Mouse (Mus musculus) adrenal gland, postnatal 25 days (tissue): ENCODE measurements around the gene Bloc1s6. TPM values are rescaled to one million over a fixed set of nuclear protein-coding genes. Genes with fewer than 3 reads are reported as not detected.

ENCODE experiments used
- DNase-seq: peaks from one replicate; pipeline ENCODE4 v3.0.0; 2021; ENCODE audit warnings: mixed read lengths
- total RNA-seq: library from RNA; stranded (reverse); gene quantifications from 2 replicates; pipeline ENCODE4 v1.2.3, GENCODE M21; 2021

The Bloc1s6 gene
- total RNA-seq, 1 experiment from 2014 or later: 38.4 TPM

DNA sequence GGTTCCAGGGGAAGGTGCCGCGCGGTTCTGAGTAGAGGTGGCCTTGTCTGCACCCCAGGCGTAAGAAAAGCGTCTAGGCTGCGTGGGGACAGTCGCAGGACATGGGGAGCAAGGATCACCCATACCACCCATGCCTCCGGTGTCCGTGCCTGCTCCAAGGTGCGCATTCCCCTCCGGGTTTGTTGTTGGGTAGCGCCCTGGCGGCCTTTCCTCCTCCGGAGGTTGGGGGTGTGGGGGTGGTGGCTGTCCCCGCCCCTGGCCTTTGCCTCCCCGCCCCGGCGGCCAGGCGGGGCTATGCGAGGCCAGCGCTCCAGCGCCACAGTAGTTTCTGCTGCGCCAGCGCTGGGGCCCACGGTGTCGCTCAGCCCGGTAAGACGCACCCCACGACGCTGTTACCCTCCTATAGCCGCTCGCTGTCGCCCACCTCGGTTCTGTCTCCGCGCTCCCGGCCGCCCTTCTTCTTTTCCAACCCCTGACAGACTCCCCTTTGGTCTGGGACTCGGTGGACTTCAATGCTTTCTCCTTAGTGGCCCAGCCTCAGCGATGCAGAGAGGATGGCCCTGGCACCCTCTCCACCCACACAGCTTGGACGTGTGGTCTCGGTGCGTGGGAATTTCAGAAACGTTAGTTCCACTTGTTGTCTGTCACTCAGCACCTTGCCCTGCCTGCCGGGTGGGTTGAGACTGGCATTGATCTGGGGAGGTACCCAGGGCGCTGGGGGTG lies 26.9 kb downstream of the Bloc1s6 start, which contains the start of gene Sqor:
Sqor (plus strand) TSS at position 167 of the 723 bp plus-strand sequence.
- peak; percentile 87 for DNase-seq

DNA sequence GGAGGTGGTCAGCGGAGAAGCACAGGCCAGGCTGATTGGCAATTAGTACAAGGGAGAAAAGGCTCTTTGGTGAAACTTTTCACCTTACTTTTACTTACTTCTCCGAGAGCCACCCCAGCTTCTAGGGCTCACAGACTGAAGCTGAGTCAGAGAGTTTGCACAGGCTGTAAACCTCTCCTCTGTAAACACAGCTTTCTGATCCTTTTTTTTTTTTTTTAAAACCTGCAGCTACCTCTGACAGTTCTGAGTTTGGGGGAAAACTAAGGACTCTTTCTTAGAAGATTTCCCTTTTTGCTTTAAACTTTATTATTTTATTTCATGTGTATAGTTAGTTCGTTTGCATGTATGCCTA lies 27.5 kb downstream of the Bloc1s6 start:
- DNase-seq: no peak

DNA sequence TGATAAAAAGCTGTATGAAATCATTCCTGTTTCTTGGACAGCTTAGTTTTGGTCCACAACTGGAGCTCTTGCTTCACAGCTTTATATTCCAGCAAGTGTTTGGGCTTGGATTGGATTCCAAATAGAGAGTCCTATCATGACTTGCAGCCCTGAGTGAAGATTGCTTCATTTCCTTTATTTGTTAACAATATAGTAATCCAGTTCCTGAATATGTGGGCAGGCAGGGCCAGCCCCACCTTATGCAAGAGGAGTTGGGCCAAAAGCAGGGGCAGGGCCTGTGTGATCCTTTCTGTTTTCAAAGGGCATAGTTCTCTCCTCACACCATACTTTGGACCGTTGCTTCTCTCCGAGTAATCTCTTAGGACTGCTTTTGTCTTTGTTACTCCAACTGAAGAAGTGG lies 32.7 kb downstream of the Bloc1s6 start:
- DNase-seq: no peak

DNA sequence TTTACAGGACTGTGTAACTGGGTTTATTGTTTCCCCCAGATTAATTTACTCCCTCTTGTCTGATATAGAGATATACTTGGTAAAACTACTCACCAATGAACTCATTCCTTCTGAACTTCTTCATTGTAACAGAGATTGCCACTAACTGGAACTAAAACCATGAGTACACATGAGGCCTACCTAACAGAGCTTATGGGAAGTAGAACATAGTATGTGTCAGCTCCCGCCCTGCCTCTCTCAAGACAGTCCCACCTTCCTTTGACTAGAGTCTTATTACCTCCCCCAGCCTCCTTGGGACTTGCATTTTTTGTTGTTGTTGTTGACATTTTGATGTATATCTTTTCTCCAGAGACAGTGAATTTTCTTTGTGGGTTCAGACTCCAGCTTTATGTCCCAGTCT lies 34.6 kb downstream of the Bloc1s6 start:
- DNase-seq: no peak

DNA sequence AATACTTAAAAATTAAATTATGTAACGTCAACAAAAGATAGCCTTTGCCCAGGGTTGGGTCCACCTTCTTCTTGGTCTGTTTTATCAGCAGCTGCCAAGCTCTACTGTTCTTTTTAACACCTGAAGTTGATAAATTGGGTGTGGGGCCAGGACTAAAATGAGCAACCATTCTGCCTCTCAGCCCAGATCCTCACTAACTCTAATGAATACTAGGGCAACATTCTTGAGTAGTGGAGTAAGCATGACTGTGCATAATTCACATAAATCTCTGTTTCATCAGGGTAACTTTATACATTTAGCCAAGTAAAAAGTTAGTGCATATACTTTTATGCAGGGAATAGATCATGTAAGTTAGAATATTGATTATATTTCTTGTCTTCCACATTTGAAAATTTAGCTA lies 37.2 kb downstream of the Bloc1s6 start:
- DNase-seq: no peak

DNA sequence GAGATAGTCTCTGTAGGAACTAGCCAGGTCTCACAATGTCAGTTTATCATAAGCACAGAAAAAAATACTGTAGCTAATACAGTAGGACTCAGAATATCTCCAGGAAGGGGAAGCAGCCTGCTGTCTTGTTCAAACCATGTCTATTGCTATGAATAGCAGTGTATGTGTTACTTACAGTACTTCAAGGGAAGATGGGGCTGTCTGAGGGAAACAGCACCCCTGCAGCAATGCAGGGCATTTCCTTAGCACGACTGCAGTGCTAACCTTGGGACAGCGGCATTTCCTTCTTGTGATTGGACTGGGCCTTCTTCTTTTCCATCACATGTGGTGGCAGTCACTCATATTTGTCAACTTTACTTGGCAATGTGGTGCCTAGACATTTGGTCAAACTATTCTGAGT lies 38.5 kb downstream of the Bloc1s6 start:
- no peak for DNase-seq

DNA sequence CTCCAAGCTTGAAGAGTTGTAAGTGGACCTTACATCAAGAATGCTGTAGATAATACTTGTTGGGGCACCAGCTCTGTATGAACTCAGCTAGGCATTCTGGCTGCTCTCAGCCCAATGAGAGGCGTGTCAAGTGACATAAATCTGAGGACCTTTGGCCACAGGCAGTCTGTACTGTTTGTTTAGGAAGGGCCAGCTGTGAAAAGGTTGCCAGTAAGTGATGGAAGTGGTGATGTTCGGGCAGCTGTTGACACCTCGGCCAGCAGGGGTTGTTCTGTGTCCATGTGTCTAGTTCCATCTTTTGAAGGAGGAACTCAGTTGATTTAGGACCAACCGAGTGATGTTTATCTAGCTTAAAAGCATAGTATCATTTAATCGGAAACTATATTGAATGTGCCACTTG lies 41.7 kb downstream of the Bloc1s6 start:
- no peak for DNase-seq

DNA sequence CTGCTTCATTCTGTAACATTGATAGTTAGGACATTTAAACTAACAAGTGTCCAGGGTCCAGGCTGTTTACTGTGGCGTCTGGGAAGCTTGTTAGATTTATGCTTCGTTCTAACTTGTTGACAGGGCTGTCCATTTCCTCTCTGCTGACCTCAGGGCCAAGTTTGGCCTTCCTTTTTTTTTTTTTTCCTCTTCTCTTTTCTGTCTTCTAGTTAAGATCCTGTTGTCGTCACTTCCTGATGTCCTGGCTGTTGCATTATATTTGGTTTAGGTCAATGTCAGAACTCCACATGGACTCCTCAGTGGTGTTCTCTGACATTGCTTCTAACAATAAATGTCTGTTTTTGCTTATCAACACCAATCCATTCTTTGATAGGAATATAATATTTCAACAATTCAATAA lies 42.1 kb downstream of the Bloc1s6 start:
- DNase-seq: no peak

DNA sequence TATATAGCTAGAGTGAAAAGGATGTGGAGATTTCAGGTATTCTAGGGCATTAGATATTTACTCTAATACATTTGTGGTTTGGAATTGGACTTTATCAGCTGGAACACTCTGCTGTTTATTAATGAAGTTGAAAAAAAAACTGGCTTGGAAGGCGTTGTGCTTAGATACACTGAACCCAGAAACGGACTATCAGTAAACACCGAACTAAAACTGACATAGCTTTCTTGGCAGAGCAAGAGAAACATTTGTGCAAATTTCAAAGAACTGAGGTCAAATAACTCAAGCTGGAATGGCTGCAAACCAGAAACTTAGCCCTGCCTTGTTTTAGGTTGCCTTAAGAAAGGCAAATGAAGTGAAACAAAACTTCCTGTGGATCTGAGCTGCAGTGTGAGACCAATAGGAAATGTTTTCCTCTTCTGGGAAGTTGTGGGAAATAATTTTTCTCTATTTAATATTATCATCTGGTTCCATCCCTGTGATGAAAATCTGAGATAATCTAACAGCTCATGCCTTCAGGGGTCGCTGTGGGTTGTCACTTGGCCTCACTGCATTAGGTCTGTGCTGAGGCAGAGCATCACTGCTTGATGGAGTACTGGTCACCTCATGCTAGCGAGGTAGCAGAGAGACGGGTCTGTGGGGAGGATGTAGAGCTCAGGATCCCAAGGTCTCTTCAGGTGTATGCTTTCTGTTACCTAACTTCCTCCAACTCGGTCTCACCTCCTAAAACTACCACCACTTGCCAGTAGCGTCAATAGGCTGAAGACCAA lies 43.5 kb downstream of the Bloc1s6 start:
- DNase-seq: no peak

DNA sequence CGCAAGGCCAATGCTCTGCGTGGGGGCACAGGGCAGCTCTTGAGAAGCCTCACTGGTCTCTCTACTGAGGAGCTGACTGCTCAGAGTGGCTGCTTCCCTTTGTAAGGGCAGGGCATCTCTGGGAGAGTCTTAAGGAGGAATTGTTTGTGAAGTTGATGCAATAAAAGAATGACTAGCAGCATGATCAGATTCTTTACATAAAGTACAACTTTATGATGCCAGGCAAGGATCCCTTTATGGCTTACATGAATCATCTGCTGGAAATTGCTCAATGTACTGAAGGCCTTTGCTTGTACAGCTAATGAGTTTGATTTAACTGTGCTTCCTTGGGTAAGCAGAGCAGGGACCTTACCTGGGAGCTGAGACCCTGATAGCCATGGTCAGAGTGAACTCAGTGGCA lies 45.4 kb downstream of the Bloc1s6 start:
- no peak for DNase-seq

DNA sequence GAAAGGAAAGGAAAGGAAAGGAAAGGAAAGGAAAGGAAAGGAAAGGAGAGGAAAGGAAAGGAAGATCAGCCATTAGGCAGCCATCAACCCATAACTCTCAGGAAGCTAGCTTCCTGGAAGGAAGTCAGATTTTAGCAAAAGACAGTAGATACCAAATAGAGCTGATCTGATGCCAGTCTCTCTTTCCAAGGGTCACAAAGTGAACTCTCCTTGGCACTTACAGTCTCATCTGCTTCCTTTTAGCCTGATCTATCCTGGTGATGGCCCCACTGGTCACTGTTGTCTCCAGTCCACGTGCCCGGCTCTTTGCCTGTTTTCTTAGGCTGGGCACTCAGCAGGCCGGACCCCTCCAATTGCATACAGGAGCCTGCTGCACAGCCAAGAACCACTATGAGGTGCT lies 46.4 kb downstream of the Bloc1s6 start:
- DNase-seq: no peak

DNA sequence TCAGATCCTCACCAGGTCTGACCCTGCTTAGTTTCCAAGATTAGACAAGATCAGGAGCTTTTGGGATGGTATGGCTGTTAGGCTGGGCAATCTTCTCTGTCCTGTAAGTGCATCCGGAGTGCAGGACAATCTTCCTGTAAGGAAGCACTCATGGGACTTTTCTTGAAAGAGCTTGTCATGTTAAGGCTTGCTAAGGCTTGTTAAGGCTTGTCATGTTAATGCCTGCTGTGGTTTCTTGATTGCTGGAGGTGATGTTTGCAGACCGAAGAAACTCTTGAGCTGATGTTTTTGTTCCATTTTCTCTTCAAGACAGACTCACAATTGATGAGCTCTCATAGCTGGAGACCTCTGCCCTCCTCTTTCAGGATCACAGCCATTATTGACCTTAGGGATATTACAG lies 47.9 kb downstream of the Bloc1s6 start:
- no peak for DNase-seq

DNA sequence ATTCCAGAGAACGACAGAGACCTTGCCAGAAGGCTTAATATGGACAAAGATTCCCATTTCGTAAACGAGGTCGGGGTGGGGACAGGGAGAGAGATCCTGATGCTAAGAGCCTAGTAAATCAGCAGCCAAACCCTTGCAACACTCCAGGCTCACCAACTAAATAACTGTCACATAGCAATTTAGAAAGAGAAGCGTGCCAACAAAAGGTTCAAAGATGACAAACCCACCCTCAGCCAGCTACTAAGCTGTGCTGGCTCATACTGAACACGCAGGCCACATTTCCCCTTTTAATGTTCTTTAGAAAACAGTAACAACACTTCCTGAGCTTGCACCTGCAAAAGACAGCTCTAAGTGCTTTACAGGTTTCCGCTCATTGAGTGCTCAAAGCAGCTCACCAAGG lies 51.0 kb downstream of the Bloc1s6 start:
- DNase-seq: no peak

DNA sequence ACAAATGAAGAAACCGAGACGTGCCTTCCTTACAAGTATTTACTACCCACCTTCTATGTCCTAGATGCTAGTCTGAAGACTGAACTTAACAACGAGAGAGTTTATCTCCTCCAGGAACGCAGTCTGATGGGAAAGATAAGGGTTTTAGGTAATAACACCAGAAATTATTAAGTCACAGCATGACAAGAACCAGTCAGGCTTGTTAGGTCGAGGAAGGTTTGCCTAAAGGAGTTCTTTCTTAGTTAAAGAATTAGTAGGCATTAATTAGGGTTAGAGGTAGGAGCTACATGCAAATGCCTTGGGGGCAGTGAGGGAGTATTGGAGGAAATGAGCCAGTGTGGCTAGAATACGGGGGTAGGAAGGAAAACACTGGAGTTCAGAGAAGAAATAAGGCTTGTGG lies 51.4 kb downstream of the Bloc1s6 start:
- no peak for DNase-seq

Other genes with a start within 250 kb of the Bloc1s6 start
- 2.0 and 5.0 TPM in 2 replicates for gene Gatm, start 127.2 kb upstream of the Bloc1s6 start, total RNA-seq
- 0.70 TPM in 1 of 2 replicates, not detected in the other for gene AA467197, start 101.5 kb upstream of the Bloc1s6 start, total RNA-seq
- gene Slc30a4, start 35.8 kb upstream of the Bloc1s6 start, total RNA-seq: 30.5 and 34.2 TPM in 2 replicates
- 50.2 and 57.3 TPM in 2 replicates for gene Sqor, start 26.7 kb downstream of the Bloc1s6 start, total RNA-seq